15 mouse cellular contexts compared by ENCODE assay signal in genomic region chr15:73981652-73982051, GRCm38 (mm10).
DNase-seq lines count a peak whose midpoint lies in the region; ATAC-seq lines count a peak whose summit lies in the region.
"Had no signal": no experiment of that assay in that cellular context is flagged by ENCODE, and none has a peak within 500 bp of the region (broad histone marks: within the 10 kb centered on the region; RNA-seq: fewer than 3 reads in every experiment).

No protein-coding gene starts in this region.

- H3K27me3 ChIP-seq in hindbrain, embryonic 13.5 days, result peaks cover 10% of the 10 kb centered on the region; the same call in 1 of the 2 replicates
- no peaks in the 10 kb centered on the region for H3K27me3 ChIP-seq in hindbrain, embryonic 10.5 days (ENCODE audit: insufficient read depth, poor library complexity, severe bottlenecking)
- H3K27me3 ChIP-seq: embryonic facial prominence, embryonic 15.5 days; forebrain, embryonic 12.5 days had no signal

- peaks cover 25% of the 10 kb centered on the region for H3K4me1 ChIP-seq in hindbrain, embryonic 13.5 days (replicated peaks)
- H3K4me1 ChIP-seq in hindbrain, embryonic 10.5 days (replicated peaks), result peaks cover 9% of the 10 kb centered on the region
- H3K4me1 ChIP-seq: embryonic facial prominence, embryonic 15.5 days; forebrain, embryonic 12.5 days had no signal

- no peak overlapping the region for H3K4me3 ChIP-seq in hindbrain, embryonic 13.5 days
- H3K4me3 ChIP-seq in hindbrain, embryonic 10.5 days, result no peak overlapping the region
- H3K4me3 ChIP-seq: embryonic facial prominence, embryonic 15.5 days; forebrain, embryonic 12.5 days; myocyte had no signal

- H3K27ac ChIP-seq in hindbrain, embryonic 13.5 days, result peak overlapping the region; percentile 66
- no peak overlapping the region for H3K27ac ChIP-seq in hindbrain, embryonic 10.5 days
- H3K27ac ChIP-seq: embryonic facial prominence, embryonic 15.5 days; forebrain, embryonic 12.5 days had no signal

- H3K4me2 ChIP-seq in hindbrain, embryonic 13.5 days, result no peak overlapping the region
- H3K4me2 ChIP-seq: embryonic facial prominence, embryonic 15.5 days; forebrain, embryonic 12.5 days; lung, embryonic 14.5 days had no signal

- H3K9me3 ChIP-seq in hindbrain, embryonic 13.5 days, result no peaks in the 10 kb centered on the region
- no peaks in the 10 kb centered on the region for H3K9me3 ChIP-seq in hindbrain, embryonic 10.5 days
- H3K9me3 ChIP-seq: embryonic facial prominence, embryonic 15.5 days; forebrain, embryonic 12.5 days had no signal

- WGBS in hindbrain, embryonic 13.5 days, result 63% methylated on average over 3 of the region's 3 CpGs
- WGBS in hindbrain, embryonic 10.5 days, result 72% methylated on average over 3 of the region's 3 CpGs

- H3K36me3 ChIP-seq in hindbrain, embryonic 13.5 days, result no peaks in the 10 kb centered on the region
- no peaks in the 10 kb centered on the region for H3K36me3 ChIP-seq in hindbrain, embryonic 10.5 days
- H3K36me3 ChIP-seq: embryonic facial prominence, embryonic 15.5 days; forebrain, embryonic 12.5 days had no signal

- H3K9ac ChIP-seq in hindbrain, embryonic 13.5 days, result no peak overlapping the region
- H3K9ac ChIP-seq: embryonic facial prominence, embryonic 15.5 days; forebrain, embryonic 12.5 days; lung, embryonic 14.5 days had no signal

- ATAC-seq in hindbrain, embryonic 13.5 days (ENCODE audit: low FRiP score), result no peak

- DNase-seq in frontal cortex, adult 2 months (ENCODE audit: extremely low spot score in 1 of 2, low spot score in 1 of 2), result peak; percentile 38 to 65
- DNase-seq in frontal cortex, postnatal 14 days (ENCODE audit: low spot score in 2 of 2), result no peak
- DNase-seq in hindbrain, embryonic 10.5 days (ENCODE audit: low spot score), result no peak
- DNase-seq in right cerebral cortex, adult 18-20 months, result peak; percentile 76
- no peak for DNase-seq in right cerebral cortex, postnatal 14 days
- DNase-seq in right cerebral cortex, postnatal 36 days (ENCODE audit: low spot score in 2 of 2), result peak; percentile 50 to 73
- DNase-seq in T-cell, adult 2 months (ENCODE audit: low spot score), result no peak
- DNase-seq: cerebellum, adult 18-20 months; gastrocnemius, postnatal 14 days; liver; lung, embryonic 14.5 days had no signal

Comparison
In these comparisons a context has a peak if more than half of its experiments do, and no peak if none do; other contexts are left out.
1. DNase-seq: peak in frontal cortex, adult 2 months (2 of 2), right cerebral cortex, adult 18-20 months (single experiment) and right cerebral cortex, postnatal 36 days (2 of 2); none in frontal cortex, postnatal 14 days (0 of 2), hindbrain, embryonic 10.5 days (single experiment), right cerebral cortex, postnatal 14 days (single experiment) and T-cell, adult 2 months (single experiment).